Mouse (Mus musculus): Measurements from ENCODE around the gene Gm10964. TPM values are rescaled to one million over a fixed set of nuclear protein-coding genes. Genes with fewer than 3 reads are reported as not detected.
A peak's percentile ranks its signal among the peaks of the same experiment; 100 is the strongest.

Gene Gm10964
- not detected in 2 replicates for total RNA-seq (2015)
- not detected in 2 replicates for total RNA-seq (2017)

DNA sequence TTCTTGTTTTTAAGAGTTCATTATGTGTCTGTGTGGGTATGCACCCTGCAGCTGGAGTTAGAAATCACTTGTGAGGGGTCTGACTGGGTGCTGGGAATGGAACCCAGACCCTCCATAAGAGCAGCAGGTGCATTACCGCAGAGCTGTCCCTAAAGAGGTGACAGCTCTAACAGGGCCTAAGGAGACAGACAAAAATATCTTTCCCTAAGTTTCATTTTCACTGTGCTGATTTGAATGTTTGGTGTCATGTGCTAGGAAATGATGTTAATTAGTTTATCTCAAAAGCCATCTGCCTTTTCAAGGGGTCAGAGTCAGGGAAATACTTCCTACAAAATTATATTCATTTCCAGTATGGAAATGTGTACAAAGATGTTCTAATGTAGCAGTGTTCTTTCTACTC is at the start of gene Gm10964:
Gm10964 (plus strand) TSS at position 38 of the 400 bp plus-strand sequence.
- no peak for ATAC-seq (ENCODE audit: poor library complexity, severe bottlenecking)

GRCm38 (mm10) chr3:103690506-103690905 is 48.7 kb upstream of the Gm10964 start:
- no peak for ATAC-seq (ENCODE audit: poor library complexity, severe bottlenecking)

DNA sequence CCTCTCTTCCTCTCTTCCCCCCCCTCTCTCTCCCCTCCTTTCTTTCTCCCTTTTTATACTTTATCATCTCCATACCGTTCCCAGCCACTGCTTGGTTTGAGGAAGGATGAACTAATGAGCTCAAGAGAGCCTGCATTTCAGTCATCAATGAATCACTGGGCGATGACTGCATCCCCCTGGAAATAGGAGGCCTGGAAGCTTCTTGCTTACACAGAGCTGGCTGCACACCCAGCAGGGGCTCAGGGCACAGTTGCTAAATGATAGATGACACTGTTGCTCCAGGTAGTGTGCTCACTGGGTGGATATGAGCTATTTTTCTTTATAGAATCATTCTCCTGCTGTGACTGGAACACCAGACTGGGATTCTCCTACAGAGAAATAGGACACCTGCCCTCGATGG is 43.6 kb upstream of the Gm10964 start:
- no peak for ATAC-seq (ENCODE audit: poor library complexity, severe bottlenecking)

GRCm38 (mm10) chr3:103696388-103696925 is 42.7 kb upstream of the Gm10964 start:
- ATAC-seq (ENCODE audit: poor library complexity, severe bottlenecking), result no peak

- no peak for ATAC-seq (ENCODE audit: poor library complexity, severe bottlenecking)
Observed at GRCm38 (mm10) chr3:103704661-103705060, 34.5 kb upstream of the Gm10964 start.

DNA sequence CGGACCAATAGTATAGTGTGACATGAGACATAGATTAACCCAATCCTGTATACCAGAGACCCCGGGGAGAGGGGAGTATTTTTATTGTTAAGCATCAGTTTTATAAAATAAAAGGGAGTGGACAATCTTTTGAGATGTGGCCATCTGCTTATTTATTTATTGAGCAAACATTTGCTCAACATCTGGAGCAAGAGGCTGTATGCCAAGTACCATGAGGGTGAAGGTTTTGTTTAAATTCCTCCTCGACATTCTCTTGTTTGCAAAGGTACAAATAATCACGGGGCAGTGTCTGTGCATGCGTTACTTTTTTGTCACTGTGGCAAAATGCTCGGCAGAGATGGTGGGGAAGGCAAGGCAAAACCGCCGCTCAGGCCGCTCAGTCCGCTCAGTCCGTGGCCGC is 33.7 kb upstream of the Gm10964 start:
- ATAC-seq (ENCODE audit: poor library complexity, severe bottlenecking), result no peak

DNA sequence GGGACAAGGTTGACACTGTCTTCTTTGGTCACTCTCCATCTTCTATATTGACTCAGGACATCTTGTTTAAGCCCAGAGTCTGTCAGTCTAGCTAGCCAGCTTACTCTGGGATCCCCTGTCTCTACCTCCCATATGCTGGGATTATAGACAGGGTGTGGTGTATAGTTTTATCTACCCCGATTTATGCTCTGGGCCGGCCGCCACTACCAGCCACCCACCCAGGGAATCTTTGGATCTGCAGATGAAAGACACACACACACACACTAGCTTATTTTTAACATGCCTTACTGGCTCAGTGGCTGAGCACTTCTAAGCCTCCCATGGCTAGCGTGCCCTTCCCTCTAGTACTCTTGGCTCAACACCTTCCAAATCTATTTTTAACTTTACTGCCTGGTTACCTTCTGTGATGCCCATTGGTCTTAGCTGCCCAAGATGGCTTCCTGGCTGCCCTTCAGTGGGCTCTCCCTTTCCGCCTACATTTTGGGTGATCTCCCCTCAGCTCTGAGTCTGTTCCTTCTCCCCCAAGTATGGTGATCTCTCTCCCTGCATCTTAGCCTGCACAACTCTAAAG is 29.6 kb upstream of the Gm10964 start:
- ATAC-seq (ENCODE audit: poor library complexity, severe bottlenecking), result no peak

DNA sequence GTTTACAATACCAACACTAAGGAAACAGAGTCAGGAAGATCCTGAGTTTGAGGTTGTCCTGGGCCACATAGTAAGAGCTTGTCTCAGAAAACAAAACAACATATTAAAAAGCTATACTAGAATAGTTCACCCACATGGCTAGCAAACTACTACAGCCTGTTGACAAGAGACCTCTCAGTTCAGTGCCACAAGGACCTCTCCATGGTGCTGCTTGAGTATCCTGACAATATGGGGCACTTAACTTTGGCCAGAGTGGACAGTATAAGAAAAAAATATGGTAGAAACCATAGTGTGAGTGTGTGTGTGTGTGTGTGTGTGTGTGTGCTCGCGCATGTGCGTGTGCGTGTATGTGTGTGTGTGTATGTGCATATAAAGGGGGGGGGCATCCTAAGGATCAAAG is 27.0 kb upstream of the Gm10964 start:
- ATAC-seq (ENCODE audit: poor library complexity, severe bottlenecking), result no peak

DNA sequence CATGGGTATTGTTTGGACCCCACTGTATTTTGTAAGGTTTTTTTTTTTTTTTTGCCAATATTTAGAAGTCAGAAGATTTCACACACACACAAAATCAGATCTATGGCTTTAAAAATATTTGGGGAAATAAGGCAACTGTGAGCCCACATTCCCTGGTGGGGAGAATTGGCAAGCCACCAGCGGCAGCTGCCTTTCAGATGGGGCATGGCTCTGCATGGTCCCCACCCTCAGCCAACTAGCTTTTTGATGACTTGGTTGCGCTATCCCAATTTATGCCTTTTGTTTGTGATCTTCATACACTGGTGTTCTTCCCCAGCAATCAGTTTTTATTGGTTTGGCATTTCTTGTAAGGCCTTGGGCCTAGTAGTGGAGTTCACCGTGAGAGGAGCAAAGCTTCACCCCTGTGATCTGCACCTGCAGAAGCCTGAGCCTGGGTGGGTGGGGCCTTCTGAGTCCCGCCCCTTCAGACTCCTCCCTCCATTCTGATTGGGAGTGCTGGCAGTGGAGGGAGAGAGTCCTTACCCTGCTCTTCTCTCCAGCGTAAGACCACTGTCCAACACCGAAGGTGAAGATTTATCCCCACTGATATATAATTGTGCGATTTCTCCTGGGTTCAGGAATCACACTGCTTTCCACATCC is 24.8 kb upstream of the Gm10964 start:
- no peak for ATAC-seq (ENCODE audit: poor library complexity, severe bottlenecking)

DNA sequence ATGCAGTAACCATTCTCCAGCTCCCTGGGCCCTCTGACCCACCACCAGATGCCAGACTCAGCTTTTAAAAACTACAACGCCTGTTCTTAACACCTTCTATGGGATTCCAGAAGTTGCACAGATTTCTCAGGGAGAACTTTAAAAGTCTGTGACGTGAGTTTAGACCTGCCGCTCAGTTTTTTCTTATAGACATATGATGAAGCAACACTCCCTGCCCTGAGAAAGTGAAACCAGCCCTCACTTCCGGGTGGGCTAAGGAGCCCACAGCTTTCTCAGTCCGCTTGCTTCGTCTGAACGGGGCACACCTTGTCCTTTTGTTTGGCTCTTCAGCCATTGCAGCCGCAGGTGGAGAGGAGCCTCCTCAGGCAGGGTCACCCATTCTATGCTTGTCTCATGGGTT is 24.2 kb upstream of the Gm10964 start:
- no peak for ATAC-seq (ENCODE audit: poor library complexity, severe bottlenecking)

DNA sequence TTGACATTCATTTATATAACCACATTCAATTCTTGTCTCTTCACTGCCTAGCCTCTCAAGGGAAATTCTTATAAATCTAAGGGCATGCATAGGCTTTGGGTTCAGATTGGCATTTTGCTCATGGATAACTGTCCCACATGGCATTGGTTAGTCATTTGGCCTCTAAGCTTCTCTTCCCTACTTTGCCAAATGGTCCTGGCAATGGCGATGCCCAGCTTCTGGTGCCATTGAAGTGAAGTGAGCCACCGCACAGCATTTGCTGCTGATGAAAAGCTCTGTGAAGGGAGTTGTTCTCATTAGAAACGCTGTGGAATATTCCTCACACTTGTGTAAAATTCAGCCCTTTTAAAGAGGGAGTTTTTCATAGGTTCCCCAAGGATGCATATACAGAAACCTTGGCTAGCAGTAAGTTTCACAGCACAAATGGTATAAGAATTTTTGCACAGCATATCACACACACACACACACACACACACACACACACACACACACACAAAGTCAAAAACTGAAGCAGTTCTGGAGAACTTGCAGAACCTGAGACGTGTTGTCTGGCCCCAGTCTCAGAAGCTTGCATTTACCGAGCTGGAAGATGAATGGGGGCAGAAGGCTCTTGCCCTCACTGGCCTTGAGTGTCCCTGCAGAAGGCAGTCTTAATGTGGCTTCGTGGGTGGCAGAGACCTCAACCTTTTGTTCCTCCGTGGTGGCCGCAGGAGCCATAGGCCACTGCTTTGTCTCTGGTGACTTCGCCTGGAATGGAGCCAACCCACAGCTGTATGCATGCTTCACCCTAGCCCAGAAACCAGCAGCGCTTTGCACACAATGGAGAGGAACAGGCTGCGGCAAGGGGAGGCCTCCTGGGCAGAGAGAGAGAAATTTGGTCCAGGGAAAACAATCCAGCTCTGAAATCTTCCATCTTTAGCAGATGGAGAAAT is 23.1 kb upstream of the Gm10964 start:
- peak; percentile 49 for ATAC-seq (ENCODE audit: poor library complexity, severe bottlenecking)

- no peak for ATAC-seq (ENCODE audit: poor library complexity, severe bottlenecking)
Observed at GRCm38 (mm10) chr3:103716774-103717760, 22.1 kb upstream of the Gm10964 start.

- ATAC-seq (ENCODE audit: poor library complexity, severe bottlenecking), result no peak
Observed at GRCm38 (mm10) chr3:103718728-103719127, 20.4 kb upstream of the Gm10964 start.

- ATAC-seq (ENCODE audit: poor library complexity, severe bottlenecking), result peak; percentile 31; the same call in 1 of the 2 replicates
Observed at GRCm38 (mm10) chr3:103724137-103724536, 15.0 kb upstream of the Gm10964 start.

GRCm38 (mm10) chr3:103726642-103727041 is 12.5 kb upstream of the Gm10964 start:
- ATAC-seq (ENCODE audit: poor library complexity, severe bottlenecking), result no peak

GRCm38 (mm10) chr3:103727813-103728326 is 11.3 kb upstream of the Gm10964 start:
- ATAC-seq (ENCODE audit: poor library complexity, severe bottlenecking), result peak; percentile 94

GRCm38 (mm10) chr3:103729850-103730249 is 9.3 kb upstream of the Gm10964 start:
- ATAC-seq (ENCODE audit: poor library complexity, severe bottlenecking), result no peak

- ATAC-seq (ENCODE audit: poor library complexity, severe bottlenecking), result no peak
Observed at GRCm38 (mm10) chr3:103732116-103732515, 7.0 kb upstream of the Gm10964 start.

DNA sequence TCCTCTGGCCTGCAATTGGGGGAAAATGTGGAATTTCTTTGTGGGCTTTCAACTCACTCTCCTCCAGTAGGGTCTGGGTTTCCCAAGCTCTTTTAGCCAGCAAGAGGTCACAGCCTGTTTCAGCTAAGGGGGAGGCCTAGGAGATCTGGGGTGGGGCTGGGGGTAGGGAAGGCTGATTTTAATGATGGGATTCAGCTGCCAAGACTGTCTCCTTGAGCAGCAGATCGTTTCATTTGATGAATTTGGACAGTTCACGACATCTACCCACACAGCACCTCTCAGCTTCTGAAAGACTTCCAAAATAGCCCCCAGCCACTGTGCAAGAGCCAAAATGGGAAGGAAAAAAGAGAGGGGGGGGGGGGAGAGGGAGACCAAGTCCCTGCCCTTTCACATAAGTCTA is 6.0 kb upstream of the Gm10964 start:
- no peak for ATAC-seq (ENCODE audit: poor library complexity, severe bottlenecking)

Data from megakaryocyte, adult 5-6 weeks (primary cell).